Mouse (Mus musculus) thymus, adult 2 months (tissue): ENCODE data around the gene Pnpla5.

Experiments
- CTCF ChIP-seq: fragments of 200-500 bp; IDR thresholded peaks from 2 replicates; pipeline ENCODE4 v1.5.1; 2012; ENCODE audit warnings: mild to moderate bottlenecking, control low read depth, low read length, moderate library complexity, borderline replicate concordance; ENCODE audit not compliant: control insufficient read depth, poor library complexity, insufficient read depth; ENCODE audit errors: extremely low read depth
- POLR2A ChIP-seq: fragments of 200-500 bp; IDR thresholded peaks from 2 replicates; pipeline ENCODE4 v1.6.1; 2012; ENCODE audit warnings: mild to moderate bottlenecking, low read length, control low read depth, moderate library complexity; ENCODE audit not compliant: control insufficient read depth, poor library complexity, insufficient read depth; ENCODE audit errors: extremely low read depth

- TF ChIP-seq POLR2A, result no peak
- TF ChIP-seq CTCF, result no peak
Observed at GRCm38 (mm10) chr15:84123075-84123474, at the start of gene Pnpla5.
